Mouse (Mus musculus): ENCODE measurements around the gene Dock10.

DNA sequence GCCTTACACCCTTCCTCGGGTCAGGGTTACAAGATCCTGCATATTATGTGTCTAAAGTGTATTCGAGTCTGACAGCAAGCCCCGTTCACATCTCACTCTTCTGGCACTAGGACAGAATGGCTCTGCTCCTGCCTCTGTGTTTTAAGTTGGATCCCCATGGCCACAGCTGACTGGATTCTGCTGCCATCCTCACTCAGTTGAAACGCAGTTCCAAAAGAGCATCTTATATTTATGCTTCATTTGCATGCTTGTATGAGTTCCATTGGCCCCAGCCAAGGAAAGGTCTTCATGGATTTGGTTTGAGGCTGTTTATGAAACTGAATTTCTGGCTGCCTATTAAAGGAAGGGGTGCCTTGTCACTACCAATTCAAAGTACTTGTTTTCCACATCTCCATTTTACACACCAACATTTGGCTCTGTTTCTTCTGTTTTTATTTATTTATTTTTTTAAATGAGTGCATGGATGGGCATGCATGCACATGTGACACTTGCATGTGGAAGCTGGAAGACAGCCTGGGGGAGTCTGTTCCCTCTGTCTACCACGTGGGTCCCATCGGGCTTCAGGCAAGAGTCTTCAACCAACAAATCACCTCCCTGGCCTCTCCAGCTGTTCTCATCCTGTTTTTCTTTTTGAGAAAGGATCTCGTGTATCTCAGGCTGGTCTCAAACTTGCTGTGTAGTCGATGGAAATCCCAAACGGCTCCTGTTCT lies 255.7 kb downstream of the Dock10 start:
- TF ChIP-seq GATA1 (IDR thresholded peaks at IDR 0.05; ENCODE audit: borderline replicate concordance, low read length) (no peak), FLI1 (IDR thresholded peaks at IDR 0.05; ENCODE audit: low read length) (no peak)
